Comparison of ENCODE assay signal across 10 mouse cellular contexts in the genomic region with DNA sequence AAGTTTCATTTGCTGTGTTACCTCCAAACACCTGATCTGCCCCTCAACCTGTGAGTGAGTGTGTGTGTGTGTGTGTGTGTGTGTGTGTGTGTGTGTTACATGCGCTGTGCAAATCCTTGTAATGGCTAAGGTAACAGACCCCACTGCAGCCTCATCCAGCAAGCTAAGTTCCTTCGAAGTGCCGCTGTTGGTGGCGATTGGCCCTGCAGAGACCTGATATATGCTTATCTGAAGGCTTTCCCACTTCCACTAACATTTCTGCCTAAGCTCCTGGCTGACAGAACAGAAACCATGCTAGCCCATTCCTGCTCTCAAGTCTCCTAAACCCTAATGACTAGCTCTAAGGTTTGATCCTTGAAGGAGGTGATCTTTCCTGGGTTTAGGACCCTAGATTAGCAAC.
DNase-seq lines count a peak whose midpoint lies in the region; ATAC-seq and TF ChIP-seq lines count a peak whose summit lies in the region.
"Had no signal": no experiment of that assay in that cellular context is flagged by ENCODE, and none has a peak within 500 bp of the region (broad histone marks: within the 10 kb centered on the region; RNA-seq: fewer than 3 reads in every experiment).

No protein-coding gene starts in this region.

- ATAC-seq in heart, embryonic 13.5 days (ENCODE audit: extremely low read depth, insufficient number of reproducible peaks, low FRiP score, low TSS enrichment) = no peak
- ATAC-seq in intestine, embryonic 15.5 days = no peak
- 0 out of 2 replicates have a peak, but pooled peaks have one; percentile 27 for ATAC-seq in megakaryocyte progenitor cell, adult 5-6 weeks (replicated peaks; ENCODE audit: poor library complexity)

- H3K9ac ChIP-seq in heart, embryonic 13.5 days = 0 out of 2 replicates have a peak overlapping the region, but pooled peaks have one; percentile 5
- no peak overlapping the region; the same call in 1 of the 2 replicates for H3K9ac ChIP-seq in intestine, embryonic 15.5 days
- H3K9ac ChIP-seq: hindbrain, embryonic 13.5 days; kidney, embryonic 15.5 days had no signal

- peak overlapping the region; percentile 54 for H3K27ac ChIP-seq in heart, embryonic 13.5 days (replicated peaks)
- peak overlapping the region; percentile 21; the same call in 1 of the 2 replicates for H3K27ac ChIP-seq in bone marrow, adult 2 months (ENCODE audit: control insufficient read depth, insufficient read depth, low read depth, low read length, poor library complexity)
- peak overlapping the region; percentile 72 for H3K27ac ChIP-seq in intestine, embryonic 15.5 days
- H3K27ac ChIP-seq in midbrain, embryonic 10.5 days (replicated peaks) = no peak overlapping the region
- H3K27ac ChIP-seq: hindbrain, embryonic 13.5 days; kidney, embryonic 15.5 days had no signal

- H3K9me3 ChIP-seq in heart, embryonic 13.5 days = no peaks in the 10 kb centered on the region
- H3K9me3 ChIP-seq in intestine, embryonic 15.5 days = no peaks in the 10 kb centered on the region
- H3K9me3 ChIP-seq in midbrain, embryonic 10.5 days (replicated peaks) = no peaks in the 10 kb centered on the region
- H3K9me3 ChIP-seq: hindbrain, embryonic 13.5 days; kidney, embryonic 15.5 days had no signal

- H3K27me3 ChIP-seq in heart, embryonic 13.5 days (replicated peaks) = no peaks in the 10 kb centered on the region
- no peaks in the 10 kb centered on the region for H3K27me3 ChIP-seq in intestine, embryonic 15.5 days (replicated peaks)
- H3K27me3 ChIP-seq in midbrain, embryonic 10.5 days (ENCODE audit: low read depth, poor library complexity, severe bottlenecking) = no peaks in the 10 kb centered on the region
- H3K27me3 ChIP-seq: hindbrain, embryonic 13.5 days; kidney, embryonic 15.5 days had no signal

- intact Hi-C loops in heart, postnatal 14 days (cut with DNase I) = no loop called here

- 36% methylated on average over 4 of the region's 4 CpGs for WGBS in heart, embryonic 13.5 days
- 88% methylated on average over 4 of the region's 4 CpGs for WGBS in bone marrow, adult 2 months
- WGBS in intestine, embryonic 15.5 days = 64% methylated on average over 4 of the region's 4 CpGs
- WGBS in midbrain, embryonic 10.5 days = 94% methylated on average over 4 of the region's 4 CpGs

- H3K4me3 ChIP-seq in heart, embryonic 13.5 days = no peak overlapping the region
- peak overlapping the region; percentile 48 for H3K4me3 ChIP-seq in bone marrow, adult 2 months (replicated peaks; ENCODE audit: control insufficient read depth, low read depth, low read length)
- no peak overlapping the region for H3K4me3 ChIP-seq in intestine, embryonic 15.5 days (replicated peaks)
- no peak overlapping the region for H3K4me3 ChIP-seq in midbrain, embryonic 10.5 days
- H3K4me3 ChIP-seq: hindbrain, embryonic 13.5 days; kidney, embryonic 15.5 days had no signal

- DNase-seq in heart, postnatal 14 days = no peak
- DNase-seq in adipocyte (ENCODE audit: low spot score) = no peak
- no peak for DNase-seq in midbrain, embryonic 10.5 days (ENCODE audit: low spot score)
- DNase-seq: thymus, postnatal 36 days had no signal

- no peak overlapping the region for H3K4me2 ChIP-seq in heart, embryonic 13.5 days
- peak overlapping the region; percentile 39 for H3K4me2 ChIP-seq in intestine, embryonic 15.5 days (replicated peaks)
- H3K4me2 ChIP-seq: hindbrain, embryonic 13.5 days; kidney, embryonic 15.5 days had no signal

- no peak for TF ChIP-seq CTCF in bone marrow, adult 2 months (IDR thresholded peaks at IDR 0.05; ENCODE audit: control insufficient read depth, insufficient read depth, low read length)

- H3K4me1 ChIP-seq in heart, embryonic 13.5 days = peaks cover 52% of the 10 kb centered on the region
- H3K4me1 ChIP-seq in bone marrow, adult 2 months (ENCODE audit: control insufficient read depth, insufficient read depth, low read length) = no peaks in the 10 kb centered on the region
- H3K4me1 ChIP-seq in intestine, embryonic 15.5 days (replicated peaks) = peaks cover 9% of the 10 kb centered on the region
- peaks cover 11% of the 10 kb centered on the region; the same call in 1 of the 2 replicates for H3K4me1 ChIP-seq in midbrain, embryonic 10.5 days

- no peaks in the 10 kb centered on the region for H3K36me3 ChIP-seq in heart, embryonic 13.5 days
- H3K36me3 ChIP-seq in intestine, embryonic 15.5 days = no peaks in the 10 kb centered on the region; the same call in 1 of the 2 replicates
- no peaks in the 10 kb centered on the region for H3K36me3 ChIP-seq in midbrain, embryonic 10.5 days
- H3K36me3 ChIP-seq: hindbrain, embryonic 13.5 days; kidney, embryonic 15.5 days had no signal

- TF ChIP-seq POLR2A in bone marrow, adult 2 months (IDR thresholded peaks at IDR 0.05; ENCODE audit: borderline replicate concordance, control insufficient read depth, low read depth, low read length) = no peak
